Mouse (Mus musculus) forebrain, embryonic 12.5 days (tissue): ENCODE measurements around the gene Fam19a5. TPM values are rescaled to one million over a fixed set of nuclear protein-coding genes. Genes with fewer than 3 reads are reported as not detected.

ENCODE experiments used
- microRNA-seq: library from miRNA; unstranded; fragments of <30 nt; microRNA quantifications from one replicate; pipeline ENCODE4, GENCODE M21; 2017
- polyA plus RNA-seq: library from polyadenylated mRNA; unstranded; fragments of >200 nt; fragmentation: Nextera tagmentation; extraction: Ambion mirVana; gene quantifications from 2 replicates; pipeline ENCODE4 v1.2.1, GENCODE M21; 2016

Fam19a5 gene
- polyA plus RNA-seq, 1 experiment from 2014 or later = 8.9 TPM

Small RNAs within 50 kb of the gene (microRNA-seq; reads per million reads assigned to microRNA genes)
- gene Mir6393 = not detected
